Mouse (Mus musculus) liver, adult 2 months (tissue): Measurements from ENCODE around the gene Poldip3.

Experiments used
- CTCF ChIP-seq: fragments of 200-500 bp; IDR thresholded peaks from 2 replicates; pipeline ENCODE4 v1.5.1; 2011; ENCODE audit warnings: low read depth, low read length, control low read depth
- POLR2A ChIP-seq: fragments of 200-500 bp; IDR thresholded peaks from 2 replicates; pipeline ENCODE4 v1.6.1; 2011; ENCODE audit warnings: low read length, control low read depth; ENCODE audit not compliant: insufficient read depth; ENCODE audit errors: extremely low read depth

DNA sequence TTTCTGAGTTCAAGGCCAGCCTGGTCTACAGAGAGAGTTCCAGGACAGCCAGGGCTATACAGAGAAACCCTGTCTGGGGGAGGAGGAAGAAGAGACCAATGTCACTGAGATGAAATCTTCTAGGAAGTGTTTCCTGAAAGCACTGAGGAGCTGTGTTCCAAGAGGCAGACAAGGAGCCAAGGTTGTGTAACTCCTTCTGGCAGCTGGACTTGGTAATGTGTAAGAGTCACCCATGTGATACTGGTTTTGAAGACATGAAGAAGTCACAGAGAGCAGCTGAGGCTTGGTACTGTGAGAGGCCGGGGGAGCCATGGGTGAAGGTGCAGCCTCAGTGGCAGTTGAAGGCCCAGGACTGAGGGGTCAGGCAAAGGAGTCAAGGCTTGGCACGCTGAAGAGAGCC, 55.5 kb downstream of the Poldip3 start:
- TF ChIP-seq CTCF (no peak), POLR2A (no peak)
